Mouse (Mus musculus): ENCODE results near the gene Tiparp. TPM values are rescaled to one million over a fixed set of nuclear protein-coding genes. Genes with fewer than 3 reads are reported as not detected.

Tiparp gene
- polyA plus RNA-seq, 1 experiment from 2014 or later, result 39.5 TPM

DNA sequence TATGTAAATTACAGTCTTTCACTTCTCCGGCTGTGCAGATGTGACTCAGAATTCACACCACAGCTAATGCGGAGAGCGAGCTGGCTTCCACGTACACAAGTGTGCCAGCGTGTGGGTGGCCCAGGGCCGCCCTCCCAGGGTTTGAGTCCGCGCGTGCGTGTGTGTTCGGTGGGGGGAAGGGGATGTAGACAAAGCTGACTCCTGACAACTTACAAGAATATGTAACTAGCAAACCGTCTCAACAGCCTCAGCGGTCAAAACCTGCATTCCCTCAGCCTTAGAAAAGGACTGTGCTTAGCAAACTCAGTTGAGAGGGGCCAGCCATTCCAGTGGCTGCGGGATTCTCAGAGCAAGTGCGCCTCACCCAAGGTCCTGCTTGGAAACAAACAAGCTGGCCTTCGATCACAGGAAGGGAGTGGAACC is 58.3 kb downstream of the Tiparp start:
- peak overlapping the region; percentile 26 for H3K4me3 ChIP-seq (ENCODE audit: low read length)
- no peaks in the 10 kb centered on the region for H3K9me3 ChIP-seq (ENCODE audit: control insufficient read depth, low read length)
- H3K4me1 ChIP-seq (ENCODE audit: control insufficient read depth, insufficient read depth, low read length), result peaks cover 7% of the 10 kb centered on the region; the same call in 1 of the 2 replicates
- ATAC-seq, result peak; percentile 58
- H3K27ac ChIP-seq (ENCODE audit: low read length), result no peak overlapping the region
- H3K36me3 ChIP-seq (ENCODE audit: control insufficient read depth, insufficient read depth, low read length), result no peaks in the 10 kb centered on the region
- WGBS, result 9% methylated on average over 16 of the region's 16 CpGs
- H3K27me3 ChIP-seq (replicated peaks; ENCODE audit: control insufficient read depth, insufficient read depth, low read length), result no peaks in the 10 kb centered on the region
- peak overlapping the region; percentile 50 for H3K4me2 ChIP-seq (ENCODE audit: low read depth, low read length)
- H3K9ac ChIP-seq (ENCODE audit: low read depth, low read length), result peak overlapping the region; percentile 57

DNA sequence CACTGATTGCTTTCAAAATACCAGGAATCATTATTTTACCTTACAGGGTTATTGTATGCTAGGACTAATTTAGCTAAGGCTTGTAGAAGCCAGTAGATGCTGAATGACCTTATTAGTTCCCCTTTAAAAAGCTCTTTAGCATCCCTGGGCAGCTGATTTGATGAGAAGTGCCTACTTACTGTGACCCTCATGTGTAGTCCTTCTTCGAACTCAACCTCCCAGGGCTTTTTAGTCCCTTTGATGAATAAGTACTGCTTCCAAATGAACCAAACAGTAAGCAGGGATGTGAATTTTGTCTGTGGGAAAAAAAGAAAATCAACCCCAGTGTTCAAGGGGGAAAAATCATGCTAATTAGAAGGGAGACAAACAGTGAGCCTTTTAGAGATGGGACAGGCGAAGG is 58.8 kb downstream of the Tiparp start:
- Histone ChIP-seq H3K9me3 (ENCODE audit: control insufficient read depth, low read length) (no peaks in the 10 kb centered on the region), H3K4me1 (ENCODE audit: control insufficient read depth, insufficient read depth, low read length) (peaks cover 7% of the 10 kb centered on the region; the same call in 1 of the 2 replicates), H3K4me2 (ENCODE audit: low read depth, low read length) (no peak overlapping the region), H3K4me3 (ENCODE audit: low read length) (no peak overlapping the region; the same call in 1 of the 2 replicates), H3K27ac (ENCODE audit: low read length) (no peak overlapping the region), H3K27me3 (replicated peaks; ENCODE audit: control insufficient read depth, insufficient read depth, low read length) (no peaks in the 10 kb centered on the region), H3K36me3 (ENCODE audit: control insufficient read depth, insufficient read depth, low read length) (no peaks in the 10 kb centered on the region), H3K9ac (ENCODE audit: low read depth, low read length) (no peak overlapping the region)
- ATAC-seq, result no peak
- 89% methylated on average over 2 of the region's 2 CpGs for WGBS

DNA sequence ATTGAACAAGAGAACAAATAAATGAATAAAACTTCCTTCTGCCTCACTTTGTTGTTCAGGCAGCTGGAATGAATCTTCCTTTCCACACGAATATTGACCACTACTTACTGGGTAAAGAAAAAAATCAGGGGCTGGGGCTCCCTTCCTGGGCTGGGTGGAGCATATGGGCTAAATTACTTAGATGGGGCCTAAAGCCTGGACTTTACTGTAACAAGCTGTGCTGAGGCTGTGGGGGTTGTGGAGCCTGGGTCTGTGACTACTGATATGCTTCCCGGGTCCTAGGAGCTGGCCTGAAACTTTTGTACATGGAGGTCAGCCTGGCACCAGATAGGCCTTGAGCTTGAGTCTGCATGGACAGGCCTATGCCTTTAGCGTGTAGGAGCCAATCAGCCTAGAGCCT is 60.2 kb downstream of the Tiparp start:
- Histone ChIP-seq H3K27me3 (replicated peaks; ENCODE audit: control insufficient read depth, insufficient read depth, low read length) (no peaks in the 10 kb centered on the region), H3K9ac (ENCODE audit: low read depth, low read length) (no peak overlapping the region), H3K27ac (ENCODE audit: low read length) (no peak overlapping the region), H3K4me2 (ENCODE audit: low read depth, low read length) (no peak overlapping the region), H3K9me3 (ENCODE audit: control insufficient read depth, low read length) (no peaks in the 10 kb centered on the region), H3K4me3 (ENCODE audit: low read length) (no peak overlapping the region), H3K4me1 (ENCODE audit: control insufficient read depth, insufficient read depth, low read length) (peaks cover 7% of the 10 kb centered on the region; the same call in 1 of the 2 replicates), H3K36me3 (ENCODE audit: control insufficient read depth, insufficient read depth, low read length) (no peaks in the 10 kb centered on the region)
- ATAC-seq, result no peak
- WGBS, result 65% methylated on average over 3 of the region's 3 CpGs

DNA sequence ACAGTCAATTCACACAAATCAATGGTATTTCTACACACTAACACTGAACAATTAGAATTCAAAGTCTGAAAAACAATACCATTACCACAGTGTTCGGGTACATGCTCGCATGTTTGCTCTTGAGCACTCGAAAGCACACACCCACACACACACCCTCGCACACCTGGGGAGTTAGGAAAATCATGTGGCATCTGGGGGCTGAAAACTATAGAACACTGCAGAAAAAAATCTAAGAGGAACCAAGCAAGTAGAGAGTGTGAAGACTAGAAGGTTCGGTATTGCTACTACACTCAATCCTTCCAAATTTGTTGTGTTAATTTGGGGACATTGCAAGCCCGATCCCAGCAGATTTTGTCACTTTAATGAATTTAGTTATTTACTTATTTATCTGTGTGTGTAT is 64.6 kb downstream of the Tiparp start:
- 93% methylated on average over 6 of the region's 6 CpGs for WGBS
- ATAC-seq, result no peak
- H3K27me3 ChIP-seq (replicated peaks; ENCODE audit: control insufficient read depth, insufficient read depth, low read length), result no peaks in the 10 kb centered on the region
- H3K9me3 ChIP-seq (ENCODE audit: control insufficient read depth, low read length), result no peaks in the 10 kb centered on the region
- no peak overlapping the region for H3K9ac ChIP-seq (ENCODE audit: low read depth, low read length)
- no peak overlapping the region for H3K27ac ChIP-seq (ENCODE audit: low read length)
- no peak overlapping the region for H3K4me3 ChIP-seq (ENCODE audit: low read length)
- H3K4me2 ChIP-seq (ENCODE audit: low read depth, low read length), result no peak overlapping the region
- H3K36me3 ChIP-seq (ENCODE audit: control insufficient read depth, insufficient read depth, low read length), result no peaks in the 10 kb centered on the region
- no peaks in the 10 kb centered on the region for H3K4me1 ChIP-seq (ENCODE audit: control insufficient read depth, insufficient read depth, low read length)

DNA sequence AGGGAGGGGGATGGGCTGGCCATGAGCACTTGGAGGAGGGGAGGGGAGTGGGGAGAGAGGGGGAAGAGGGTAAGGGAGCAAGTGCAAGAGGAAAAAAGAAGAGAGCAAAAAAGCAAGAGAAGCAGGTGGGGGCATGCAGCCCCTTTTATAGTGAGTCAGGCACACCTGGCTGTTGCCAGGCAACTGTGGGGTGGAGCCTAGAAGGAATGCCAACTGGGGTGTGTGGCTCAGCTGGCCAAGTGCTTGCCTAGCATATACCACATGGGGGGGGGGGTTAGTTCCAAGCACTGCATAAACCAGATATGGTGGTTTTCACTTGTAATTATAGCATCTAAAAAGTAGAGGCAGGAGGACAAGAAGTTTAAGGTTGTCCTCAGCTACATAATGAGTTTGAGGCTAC is 66.3 kb downstream of the Tiparp start:
- Histone ChIP-seq H3K9ac (ENCODE audit: low read depth, low read length) (no peak overlapping the region), H3K4me1 (ENCODE audit: control insufficient read depth, insufficient read depth, low read length) (no peaks in the 10 kb centered on the region), H3K27me3 (replicated peaks; ENCODE audit: control insufficient read depth, insufficient read depth, low read length) (no peaks in the 10 kb centered on the region), H3K9me3 (ENCODE audit: control insufficient read depth, low read length) (no peaks in the 10 kb centered on the region), H3K27ac (ENCODE audit: low read length) (no peak overlapping the region), H3K36me3 (ENCODE audit: control insufficient read depth, insufficient read depth, low read length) (no peaks in the 10 kb centered on the region), H3K4me2 (ENCODE audit: low read depth, low read length) (no peak overlapping the region), H3K4me3 (ENCODE audit: low read length) (no peak overlapping the region)
- no peak for ATAC-seq

DNA sequence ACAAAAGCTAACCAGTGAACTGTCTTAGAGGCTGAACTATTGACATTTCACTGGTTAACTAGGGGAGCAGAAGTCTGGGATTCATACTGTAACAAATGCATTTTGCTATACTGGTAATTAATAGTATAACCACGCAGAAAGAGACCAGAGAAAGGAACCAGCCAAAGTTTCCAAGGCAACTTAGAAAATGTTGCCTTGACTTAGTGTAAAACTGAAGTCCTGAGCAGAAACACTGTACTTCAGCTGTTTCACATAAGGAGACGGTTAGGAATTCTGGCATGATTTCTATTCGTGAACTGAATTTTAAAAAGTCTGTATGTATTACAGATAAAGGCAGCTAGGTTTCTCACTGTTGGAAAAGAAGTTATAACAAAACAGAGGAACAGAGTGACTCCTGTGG is 67.0 kb downstream of the Tiparp start:
- H3K4me2 ChIP-seq (ENCODE audit: low read depth, low read length), result no peak overlapping the region
- H3K4me3 ChIP-seq (ENCODE audit: low read length), result no peak overlapping the region
- no peak overlapping the region for H3K27ac ChIP-seq (ENCODE audit: low read length)
- H3K4me1 ChIP-seq (ENCODE audit: control insufficient read depth, insufficient read depth, low read length), result no peaks in the 10 kb centered on the region
- ATAC-seq, result no peak
- H3K9ac ChIP-seq (ENCODE audit: low read depth, low read length), result no peak overlapping the region
- no peaks in the 10 kb centered on the region for H3K9me3 ChIP-seq (ENCODE audit: control insufficient read depth, low read length)
- no peaks in the 10 kb centered on the region for H3K36me3 ChIP-seq (ENCODE audit: control insufficient read depth, insufficient read depth, low read length)
- 68% methylated on average over 3 of the region's 3 CpGs for WGBS
- H3K27me3 ChIP-seq (replicated peaks; ENCODE audit: control insufficient read depth, insufficient read depth, low read length), result no peaks in the 10 kb centered on the region

DNA sequence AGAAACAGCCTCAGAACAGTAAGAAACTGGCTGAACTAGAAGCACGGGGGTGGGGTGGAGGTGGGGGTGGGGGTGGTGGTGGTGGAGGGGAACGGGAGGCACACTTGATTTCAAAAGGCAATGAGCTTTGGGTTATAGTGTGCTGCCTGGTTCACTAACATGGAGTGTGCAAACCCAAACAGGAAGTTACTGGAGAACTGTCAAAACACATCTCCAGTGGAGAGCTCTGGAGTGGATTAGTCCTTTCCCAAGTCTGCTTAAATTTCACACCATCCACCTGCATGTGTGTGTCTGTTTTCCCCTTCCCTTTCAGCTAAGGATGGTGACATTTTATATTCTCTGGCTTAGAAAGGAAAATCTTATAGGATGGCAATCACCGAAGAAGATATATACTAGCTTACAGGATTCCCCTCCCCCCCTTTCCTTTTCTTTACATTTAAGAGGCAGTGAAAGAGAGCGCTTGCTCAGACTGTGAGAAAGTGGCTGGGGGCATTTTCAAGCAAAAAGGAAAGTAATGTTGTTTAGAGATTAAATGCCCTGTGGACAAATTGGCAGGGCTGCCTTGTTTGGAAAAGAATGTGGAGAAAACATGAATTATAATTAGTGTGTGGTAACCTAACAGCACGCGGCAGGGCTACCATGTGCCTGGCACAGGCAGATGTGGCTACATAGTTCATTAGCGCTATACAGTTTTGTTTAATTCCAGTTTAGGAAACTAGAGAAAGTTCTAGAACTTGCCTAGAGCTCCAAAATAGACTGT is 70.0 kb downstream of the Tiparp start:
- Histone ChIP-seq H3K4me2 (ENCODE audit: low read depth, low read length) (no peak overlapping the region), H3K4me1 (ENCODE audit: control insufficient read depth, insufficient read depth, low read length) (0 out of 2 replicates have a peak, but pooled peaks cover 5% of the 10 kb centered on the region), H3K9ac (ENCODE audit: low read depth, low read length) (no peak overlapping the region), H3K36me3 (ENCODE audit: control insufficient read depth, insufficient read depth, low read length) (no peaks in the 10 kb centered on the region), H3K27ac (ENCODE audit: low read length) (no peak overlapping the region), H3K9me3 (ENCODE audit: control insufficient read depth, low read length) (no peaks in the 10 kb centered on the region), H3K27me3 (replicated peaks; ENCODE audit: control insufficient read depth, insufficient read depth, low read length) (no peaks in the 10 kb centered on the region), H3K4me3 (ENCODE audit: low read length) (no peak overlapping the region)
- WGBS, result 58% methylated on average over 7 of the region's 7 CpGs
- no peak for ATAC-seq

DNA sequence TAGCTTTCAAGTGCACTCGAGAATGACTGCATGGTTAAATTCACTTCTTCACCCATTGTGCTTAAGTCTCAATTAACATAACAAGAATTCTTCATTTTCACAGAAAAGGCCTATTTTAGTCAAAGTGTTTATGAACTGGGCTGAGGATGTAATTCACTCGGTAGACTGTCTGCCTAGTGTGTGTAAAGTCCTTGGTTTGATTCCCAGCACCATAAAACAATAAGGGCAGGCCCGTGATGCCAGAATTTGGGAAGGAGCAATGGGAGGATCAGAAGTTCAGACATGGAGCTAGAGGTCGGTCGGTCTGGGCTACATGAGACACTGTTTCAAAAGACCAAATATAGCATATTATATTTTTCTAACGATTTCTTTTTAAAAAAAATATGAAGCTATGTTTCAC is 70.9 kb downstream of the Tiparp start:
- no peak overlapping the region for H3K4me2 ChIP-seq (ENCODE audit: low read depth, low read length)
- H3K27me3 ChIP-seq (replicated peaks; ENCODE audit: control insufficient read depth, insufficient read depth, low read length), result no peaks in the 10 kb centered on the region
- H3K9ac ChIP-seq (ENCODE audit: low read depth, low read length), result no peak overlapping the region
- WGBS, result 82% methylated on average over 6 of the region's 6 CpGs
- H3K4me3 ChIP-seq (ENCODE audit: low read length), result no peak overlapping the region
- H3K36me3 ChIP-seq (ENCODE audit: control insufficient read depth, insufficient read depth, low read length), result no peaks in the 10 kb centered on the region
- no peaks in the 10 kb centered on the region for H3K9me3 ChIP-seq (ENCODE audit: control insufficient read depth, low read length)
- H3K27ac ChIP-seq (ENCODE audit: low read length), result no peak overlapping the region
- H3K4me1 ChIP-seq (ENCODE audit: control insufficient read depth, insufficient read depth, low read length), result 0 out of 2 replicates have a peak, but pooled peaks cover 5% of the 10 kb centered on the region
- ATAC-seq, result no peak

DNA sequence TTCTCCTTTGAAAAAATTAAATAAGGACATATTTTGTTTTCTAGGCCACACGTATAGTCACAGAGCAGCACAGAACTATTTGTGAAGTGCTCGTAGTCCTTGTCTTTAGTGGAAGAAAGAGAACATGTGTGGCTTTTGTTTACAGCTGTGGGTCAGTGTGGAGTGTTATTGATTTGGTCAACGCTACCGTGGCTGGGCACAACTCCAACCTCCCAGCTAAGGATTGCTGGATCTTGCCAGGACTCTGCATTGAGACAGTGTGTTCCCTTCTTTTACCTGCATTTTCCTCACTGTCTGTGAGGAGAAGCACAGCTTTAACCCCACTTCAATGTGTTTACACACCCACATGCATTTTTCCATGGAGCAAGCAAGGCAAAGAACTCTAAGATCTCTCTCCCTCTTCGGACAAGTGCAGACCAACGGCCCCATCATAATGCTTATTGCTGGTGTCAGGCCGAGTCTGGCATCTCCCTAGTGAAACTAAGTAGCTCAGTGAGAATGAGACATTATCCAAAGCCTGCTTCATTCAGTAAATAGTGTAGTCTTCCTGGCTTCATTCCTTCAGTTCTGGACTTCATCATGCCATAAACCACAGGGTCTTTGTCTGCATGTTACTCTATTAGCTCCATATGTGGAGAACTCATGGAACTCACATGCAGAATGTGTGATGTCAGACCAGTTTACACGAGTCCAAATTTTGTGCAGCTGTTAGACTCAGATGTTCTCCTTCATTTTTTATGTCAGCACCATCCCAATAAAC is 73.3 kb downstream of the Tiparp start:
- Histone ChIP-seq H3K36me3 (ENCODE audit: control insufficient read depth, insufficient read depth, low read length) (no peaks in the 10 kb centered on the region), H3K4me2 (ENCODE audit: low read depth, low read length) (no peak overlapping the region), H3K27ac (ENCODE audit: low read length) (peak overlapping the region; percentile 61), H3K27me3 (replicated peaks; ENCODE audit: control insufficient read depth, insufficient read depth, low read length) (no peaks in the 10 kb centered on the region), H3K4me3 (ENCODE audit: low read length) (no peak overlapping the region), H3K9ac (ENCODE audit: low read depth, low read length) (no peak overlapping the region), H3K9me3 (ENCODE audit: control insufficient read depth, low read length) (no peaks in the 10 kb centered on the region), H3K4me1 (ENCODE audit: control insufficient read depth, insufficient read depth, low read length) (0 out of 2 replicates have a peak, but pooled peaks cover 5% of the 10 kb centered on the region)
- ATAC-seq, result peak; percentile 77
- 38% methylated on average over 8 of the region's 8 CpGs for WGBS

Measured in intestine, embryonic 16.5 days (tissue).